Mouse (Mus musculus) layer of hippocampus, adult 2 months (tissue): ENCODE results near the gene Ttc17. TPM values are rescaled to one million over a fixed set of nuclear protein-coding genes. Genes with fewer than 3 reads are reported as not detected.

ENCODE experiments used
- DNase-seq, 2 experiments: peaks; one replicate each; pipeline ENCODE4 v3.0.0; 2022; ENCODE audit warnings: low spot score in 2 of 2
- H3K27ac ChIP-seq: fragments of 200-600 bp; 2 replicates; pipeline ENCODE4 v1.8.1; 2022
- H3K4me3 ChIP-seq: fragments of 200-600 bp; 2 replicates; pipeline ENCODE4 v1.8.1; 2022; ENCODE audit warnings: mild to moderate bottlenecking
- CTCF ChIP-seq: fragments of 200-600 bp; conservative IDR thresholded peaks from 2 replicates; pipeline ENCODE4 v1.8.1; 2022; ENCODE audit warnings: antibody characterized with exemption, mild to moderate bottlenecking, moderate library complexity
- microRNA-seq, 2 experiments: library from miRNA; unstranded; fragments of <30 nt; microRNA quantifications; one replicate each; pipeline ENCODE4 v1.2.0; 2021
- total RNA-seq, 2 experiments: library from RNA; stranded (reverse); gene quantifications; 2 replicates each; pipeline ENCODE4 v1.2.3; 2021

Ttc17 gene
- total RNA-seq, 2 experiments from 2014 or later, result 37.1 to 40.6 TPM

DNA sequence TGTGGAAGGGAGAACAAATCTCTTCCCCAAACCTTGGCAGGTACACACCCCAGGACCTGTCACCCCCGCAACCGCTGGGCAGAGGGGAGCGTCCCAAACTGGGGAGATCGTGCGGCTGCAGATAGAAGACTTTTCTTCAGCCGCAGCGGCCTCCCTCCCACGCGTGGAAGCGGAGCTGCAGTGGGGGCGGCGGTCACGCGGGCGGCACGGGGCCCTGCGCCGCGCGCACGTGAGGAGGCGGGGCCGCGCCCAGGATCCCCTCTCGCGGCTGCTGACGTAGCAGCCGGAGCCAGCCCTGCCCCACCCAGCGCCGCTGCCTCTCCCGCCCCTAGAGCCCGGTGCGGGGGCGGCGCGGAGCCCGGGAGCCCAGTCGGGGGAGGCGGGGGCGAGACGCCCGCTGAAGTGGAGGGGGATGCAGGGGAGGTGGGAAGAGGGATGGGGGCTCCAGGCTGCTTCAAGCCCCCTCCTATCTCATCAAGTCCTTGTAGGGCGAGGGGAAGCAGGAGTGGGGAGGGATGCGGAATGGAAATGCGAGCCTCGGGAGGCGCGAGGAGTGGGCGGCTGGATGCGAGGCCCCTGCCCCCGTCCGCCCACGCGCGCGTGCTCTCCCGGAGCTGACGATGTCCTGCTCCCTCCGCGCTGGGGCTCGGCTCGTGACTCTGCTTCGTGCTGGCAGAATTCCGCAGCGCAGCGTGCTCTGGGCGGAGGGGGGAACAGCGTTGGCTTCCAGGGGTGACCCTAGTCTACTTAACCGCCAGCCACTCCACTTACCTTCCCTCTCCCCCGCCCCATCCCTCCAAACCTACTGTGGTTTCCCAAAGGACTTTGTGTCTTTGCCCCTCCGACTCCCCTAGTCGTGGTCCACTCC is 133.1 kb downstream of the Ttc17 start:
- Histone ChIP-seq H3K4me3 (peak overlapping the region; percentile 61), H3K27ac (peak overlapping the region; percentile 95)
- TF ChIP-seq CTCF, result no peak
- DNase-seq, result peak; percentile 75 to 83

DNA sequence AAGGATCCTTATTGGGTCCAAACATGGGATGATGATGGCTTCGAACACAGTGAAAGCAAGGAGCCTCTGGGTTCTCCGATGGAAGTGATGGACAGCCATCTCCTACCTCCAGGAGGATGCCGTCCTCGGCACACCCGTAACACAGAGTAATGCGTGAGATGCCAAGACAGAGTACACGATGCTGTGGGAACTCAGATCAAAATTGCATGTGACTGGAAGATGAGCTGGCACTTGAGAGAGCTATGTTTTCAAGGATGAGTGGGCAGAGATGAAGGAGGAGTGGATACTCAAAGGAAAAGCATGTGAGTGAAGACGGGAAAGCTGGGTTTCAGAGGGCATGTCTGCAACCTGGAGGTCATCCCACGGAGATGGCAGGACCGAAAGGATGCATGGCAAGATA is 135.3 kb downstream of the Ttc17 start:
- TF ChIP-seq CTCF, result no peak
- Histone ChIP-seq H3K27ac (no peak overlapping the region), H3K4me3 (no peak overlapping the region)
- DNase-seq, result no peak

DNA sequence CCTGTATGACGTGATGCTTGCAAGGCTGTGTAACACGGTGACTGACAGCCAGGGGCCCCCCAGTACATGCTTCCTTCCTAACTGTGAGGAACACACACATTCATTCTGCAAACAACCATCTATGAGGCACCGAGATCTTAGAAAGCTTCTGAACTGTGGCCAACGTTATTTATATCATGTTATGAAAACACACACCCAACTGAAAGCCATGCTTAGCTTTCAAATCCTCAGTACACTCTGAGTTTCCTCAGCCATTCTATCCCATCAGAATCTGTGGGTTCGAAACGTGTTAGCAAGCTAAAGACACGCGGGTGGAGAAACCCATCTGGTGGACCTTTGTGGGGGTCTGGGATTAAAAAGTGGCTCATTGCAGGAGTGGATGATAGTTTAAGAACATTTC is 137.7 kb downstream of the Ttc17 start:
- no peak for TF ChIP-seq CTCF
- DNase-seq, result no peak
- Histone ChIP-seq H3K4me3 (no peak overlapping the region), H3K27ac (no peak overlapping the region)

DNA sequence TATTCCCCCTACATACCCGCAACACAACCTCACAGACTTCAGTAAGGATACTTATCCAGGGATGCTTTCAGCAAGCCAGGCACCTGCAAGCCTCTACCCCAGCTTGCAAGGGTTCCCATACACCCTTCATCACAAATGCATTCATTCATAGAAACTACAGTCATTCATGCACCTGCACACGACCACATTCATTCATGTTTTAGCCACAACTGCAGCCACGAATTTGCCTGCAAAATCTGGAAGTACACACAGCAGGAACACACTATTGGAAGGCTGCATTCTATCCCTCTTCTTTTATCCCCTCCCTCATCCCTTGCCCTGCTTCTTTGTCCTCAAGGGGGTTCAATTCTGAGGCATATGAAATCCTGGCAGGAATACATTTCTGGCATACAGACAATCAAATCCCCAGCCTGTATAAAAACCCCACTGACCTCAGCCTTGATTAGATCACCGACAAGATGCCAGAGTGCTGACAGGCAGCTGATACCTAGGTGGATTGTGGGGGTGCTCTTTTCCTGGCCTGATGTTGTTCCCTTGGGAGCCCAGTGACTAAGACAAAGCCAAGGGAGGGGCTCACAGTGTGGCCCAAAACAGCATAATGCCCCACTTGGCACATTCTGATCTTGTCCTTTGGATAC is 139.2 kb downstream of the Ttc17 start:
- no peak for TF ChIP-seq CTCF
- Histone ChIP-seq H3K4me3 (no peak overlapping the region), H3K27ac (no peak overlapping the region; the same call in 1 of the 2 replicates)
- no peak for DNase-seq

DNA sequence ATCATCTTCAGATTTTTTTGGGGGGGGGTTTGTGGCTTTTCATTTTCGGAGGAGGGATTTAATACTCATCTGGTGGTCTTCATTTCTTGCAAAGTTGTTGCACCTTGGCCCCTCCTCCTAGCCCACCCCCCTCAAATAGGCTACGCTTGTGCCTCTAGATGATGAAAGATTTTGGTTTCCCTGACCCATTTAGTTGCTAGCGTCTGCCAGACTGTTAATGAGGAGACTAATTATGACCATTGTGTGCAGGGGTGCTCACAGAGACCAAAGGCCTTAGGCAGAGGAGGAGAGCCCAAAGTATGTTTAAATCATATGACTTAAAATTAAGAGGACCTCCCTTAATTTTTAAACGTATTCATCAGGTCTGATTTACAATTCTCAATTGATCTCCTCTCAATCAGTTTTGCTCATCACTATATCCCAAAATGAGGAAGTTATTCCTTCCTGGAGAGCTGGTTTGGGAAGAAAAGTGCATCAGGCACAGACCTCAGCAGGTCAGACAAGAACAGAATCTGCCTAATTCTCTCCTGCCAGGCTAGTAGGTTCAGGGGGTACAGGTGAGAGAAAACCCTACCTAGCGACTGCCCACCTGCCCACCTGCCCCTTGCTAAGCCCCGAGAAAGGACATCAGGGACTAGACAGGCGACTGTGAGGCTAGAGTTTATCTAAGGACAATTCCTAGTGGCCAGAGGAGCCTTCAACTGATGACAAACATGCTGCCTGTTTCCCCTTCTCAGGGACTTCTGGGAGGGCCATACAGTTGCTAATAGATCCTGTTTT is 139.9 kb downstream of the Ttc17 start:
- peak overlapping the region; percentile 75 for H3K27ac ChIP-seq
- no peak for DNase-seq
- TF ChIP-seq CTCF, result no peak
- H3K4me3 ChIP-seq, result no peak overlapping the region

DNA sequence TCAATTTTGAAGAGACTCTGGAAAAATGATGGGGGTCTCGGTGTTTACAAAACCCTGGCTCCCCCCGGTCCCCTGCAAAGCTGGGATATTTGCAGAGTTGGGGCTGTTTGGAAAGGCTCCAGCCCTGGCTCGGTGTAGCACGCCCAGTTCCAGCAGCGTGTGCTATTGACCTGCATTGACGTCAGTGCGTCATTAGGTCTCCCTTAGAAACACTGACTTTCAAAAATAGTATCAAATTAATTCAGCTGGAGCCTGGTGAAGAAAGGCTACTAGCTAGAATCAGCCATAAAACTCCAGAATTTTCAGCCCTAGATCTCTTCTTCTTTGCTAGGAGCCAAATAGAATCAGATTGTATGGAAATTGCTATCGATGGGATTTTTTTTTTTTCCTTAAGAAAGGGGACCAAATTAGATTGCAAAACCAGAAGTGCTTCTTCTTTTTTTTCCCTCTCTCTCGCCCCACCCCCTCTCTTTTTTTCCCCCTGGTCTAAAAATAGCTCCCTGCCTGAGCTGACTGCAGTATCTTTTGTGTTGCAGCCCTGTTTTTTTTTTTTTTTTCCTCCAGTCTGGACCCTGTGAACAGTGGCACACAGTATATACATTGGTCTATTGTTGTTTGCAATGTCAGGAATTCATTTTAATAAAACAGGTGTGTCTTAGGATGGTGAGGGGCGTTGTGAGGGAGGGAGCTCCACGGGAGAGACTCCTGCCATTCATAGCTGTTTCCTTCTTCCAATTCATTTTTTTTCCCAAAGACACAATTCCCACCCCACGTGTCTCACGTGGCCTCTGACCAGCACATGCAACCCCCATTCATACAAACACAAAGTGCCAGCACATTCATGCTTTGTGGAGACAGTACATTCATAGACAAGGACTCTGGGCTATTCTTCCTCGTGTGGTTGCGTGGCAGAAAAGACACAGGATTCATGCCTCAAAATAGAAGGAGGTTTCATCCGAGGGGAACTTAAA is 141.0 kb downstream of the Ttc17 start:
- peak in 1 of 2 experiments; percentile 68 for DNase-seq
- H3K27ac ChIP-seq, result peak overlapping the region; percentile 75
- TF ChIP-seq CTCF, result no peak
- peak overlapping the region; percentile 47 for H3K4me3 ChIP-seq

DNA sequence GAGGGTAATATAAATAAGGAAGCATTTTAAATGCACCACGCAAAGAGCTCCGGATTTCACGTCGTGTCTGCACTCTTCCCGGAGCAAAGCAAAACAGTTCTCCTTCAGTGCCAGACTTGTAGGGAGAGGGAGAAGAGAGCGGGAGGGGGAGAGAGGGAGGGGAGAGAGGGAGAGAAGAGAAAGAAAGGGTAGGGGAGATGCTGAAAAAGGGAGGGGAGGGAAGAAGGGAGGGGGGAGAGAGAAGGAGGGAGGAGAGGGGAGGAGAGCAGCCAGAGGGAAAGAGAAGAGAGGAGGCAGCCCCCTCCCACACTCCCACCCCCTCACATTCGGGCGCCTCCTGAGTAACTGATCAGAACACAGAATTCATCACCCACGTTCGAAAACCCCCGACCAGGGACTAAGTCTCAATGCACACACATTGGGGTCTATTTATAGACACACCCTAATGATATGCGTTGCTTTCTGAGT is 141.8 kb downstream of the Ttc17 start:
- no peak for TF ChIP-seq CTCF
- no peak for DNase-seq
- H3K27ac ChIP-seq, result peak overlapping the region; percentile 75
- peak overlapping the region; percentile 47 for H3K4me3 ChIP-seq

DNA sequence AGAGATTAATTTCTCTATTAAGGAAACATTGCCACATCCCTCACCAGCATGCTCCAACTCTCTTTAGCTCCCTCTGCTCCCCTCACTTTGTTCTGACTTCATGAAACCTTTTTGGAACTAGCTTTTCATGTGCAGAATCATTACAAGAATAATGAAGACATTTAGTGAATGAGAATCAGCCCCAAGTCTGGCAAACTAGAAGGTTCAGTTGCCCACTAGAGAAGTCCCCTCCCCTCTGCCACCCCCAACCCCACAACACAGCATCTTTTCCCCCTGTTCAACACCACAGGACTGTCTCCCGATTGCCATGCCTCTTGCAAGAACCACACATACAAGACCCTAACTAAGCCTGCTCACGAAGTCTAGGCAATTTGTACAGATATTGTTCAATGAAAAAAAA is 142.5 kb downstream of the Ttc17 start:
- Histone ChIP-seq H3K27ac (peak overlapping the region; percentile 75; the same call in 1 of the 2 replicates), H3K4me3 (peak overlapping the region; percentile 47)
- no peak for TF ChIP-seq CTCF
- DNase-seq, result no peak

DNA sequence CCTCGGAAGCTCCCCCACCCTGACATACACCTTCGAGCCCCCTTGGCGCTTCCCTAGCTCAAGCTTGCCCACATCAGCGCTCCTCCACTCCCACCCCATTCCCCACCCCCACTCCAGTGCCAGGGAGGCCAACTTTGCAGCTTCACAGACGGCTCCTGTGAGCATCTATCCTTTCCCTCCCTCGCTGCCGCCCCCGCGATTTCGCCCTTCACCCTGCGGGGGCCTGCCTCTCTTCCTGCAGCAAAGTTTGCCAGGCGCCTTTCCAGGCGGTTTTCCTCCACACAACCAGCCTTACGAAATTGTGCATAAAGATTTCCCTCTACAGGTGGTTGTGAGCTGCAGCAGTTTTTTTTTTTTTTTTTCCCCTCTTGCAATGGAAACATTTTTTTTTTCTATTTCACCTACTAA is 143.0 kb downstream of the Ttc17 start:
- peak overlapping the region; percentile 47 for H3K4me3 ChIP-seq
- TF ChIP-seq CTCF, result peak; percentile 48
- H3K27ac ChIP-seq, result no peak overlapping the region; the same call in 1 of the 2 replicates
- peak; percentile 33 to 39 for DNase-seq

DNA sequence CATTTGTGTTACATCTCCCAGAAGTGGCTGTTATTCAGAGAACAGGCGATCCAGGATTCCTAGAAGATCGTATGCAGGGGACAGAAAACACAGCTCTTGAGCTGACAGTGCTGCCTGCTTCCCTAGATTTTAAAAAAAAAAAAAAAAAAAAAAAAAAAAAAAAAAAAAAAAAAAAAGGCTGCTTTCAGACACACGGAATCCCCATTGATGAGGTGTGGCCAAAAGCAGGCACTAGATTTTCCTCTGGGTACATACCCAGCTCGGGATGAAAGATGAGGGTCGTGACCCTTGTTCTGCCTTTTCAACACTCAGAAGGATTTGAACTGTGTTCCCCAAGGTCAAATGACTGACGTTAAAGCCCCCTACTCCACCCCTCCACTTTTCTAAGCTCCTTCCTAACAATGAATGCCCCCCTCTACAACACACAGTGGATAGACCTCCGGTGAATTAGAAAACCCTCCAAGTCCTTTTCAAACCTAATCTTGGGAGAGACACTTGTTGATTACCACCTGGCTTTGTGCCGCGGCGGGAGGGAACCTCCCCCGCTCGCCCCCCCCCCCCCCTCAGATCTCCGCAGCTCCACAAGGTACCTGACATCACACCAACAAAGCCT is 143.5 kb downstream of the Ttc17 start:
- no peak for TF ChIP-seq CTCF
- DNase-seq, result no peak
- H3K27ac ChIP-seq, result no peak overlapping the region
- peak overlapping the region; percentile 47 for H3K4me3 ChIP-seq

DNA sequence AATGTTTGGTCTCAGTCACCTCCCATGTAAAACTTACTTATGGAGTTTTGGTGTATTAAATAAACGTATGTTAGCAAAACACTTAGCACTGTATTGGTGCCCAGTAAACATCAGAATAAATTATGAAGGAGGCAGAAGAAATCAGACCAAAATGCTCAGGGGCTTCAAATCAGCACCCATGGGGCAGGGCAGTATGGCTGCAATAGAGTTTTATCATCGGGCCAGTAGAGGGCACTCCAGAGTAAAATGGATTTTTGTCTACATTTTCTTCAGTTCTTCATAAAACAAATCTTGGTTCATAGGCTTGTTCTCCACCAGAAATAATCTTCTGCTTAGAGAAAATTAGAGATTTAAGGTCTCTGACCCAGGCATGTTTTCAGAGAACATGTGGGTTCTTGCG is 152.4 kb downstream of the Ttc17 start:
- peak; percentile 89 for TF ChIP-seq CTCF
- H3K4me3 ChIP-seq, result no peak overlapping the region
- H3K27ac ChIP-seq, result no peak overlapping the region
- DNase-seq, result peak in 1 of 2 experiments; percentile 70

Small RNA genes lying within 50 kb of the gene (microRNA-seq; reads per million reads assigned to microRNA genes)
- 4.8 to 8.0 reads per million in 2 experiments for gene Mir670

Other genes with a start within 250 kb of the Ttc17 start
- gene Hsd17b12, start 248.7 kb downstream of the Ttc17 start, total RNA-seq, result 10 to 100 TPM; 65.2 to 66.5 TPM
- 10 to 100 TPM; 62.1 to 64.2 TPM for gene Api5, start 31.4 kb upstream of the Ttc17 start, total RNA-seq